Mouse (Mus musculus) CH12.LX (cell line): Measurements from ENCODE around the gene Dydc2.

Source experiments
- CHD2 ChIP-seq: IDR thresholded peaks from 2 replicates; pipeline ENCODE4 v1.6.1; 2011; ENCODE audit warnings: low read length, improper control_type of control experiment
- CTCF ChIP-seq, 2 experiments: IDR thresholded peaks in 1 of 2; conservative IDR thresholded peaks in 1 of 2; 2 replicates each; pipeline ENCODE4 v1.5.1; 2011 to 2012; ENCODE audit warnings: low read depth in 2 of 2, low read length in 2 of 2, improper control_type of control experiment in 1 of 2, inconsistent platforms in 1 of 2, mild to moderate bottlenecking in 1 of 2, moderate library complexity in 1 of 2
- EP300 ChIP-seq: IDR thresholded peaks from 2 replicates; pipeline ENCODE4 v1.6.1; 2011; ENCODE audit warnings: low read length, improper control_type of control experiment
- KAT2A ChIP-seq: IDR thresholded peaks from 2 replicates; pipeline ENCODE4 v1.6.1; 2012; ENCODE audit warnings: low read length, improper control_type of control experiment, inconsistent platforms; ENCODE audit not compliant: insufficient replicate concordance
- NRF1 ChIP-seq: IDR thresholded peaks from 2 replicates; pipeline ENCODE4 v1.6.1; 2014; ENCODE audit warnings: low read depth, mild to moderate bottlenecking, inconsistent platforms, low read length, improper control_type of control experiment, moderate library complexity
- POLR2A ChIP-seq: IDR thresholded peaks from 2 replicates; pipeline ENCODE4 v1.6.1; 2011; ENCODE audit warnings: low read depth, mild to moderate bottlenecking, improper control_type of control experiment, low read length
- POLR2AphosphoS2 ChIP-seq: IDR thresholded peaks from 2 replicates; pipeline ENCODE4 v1.6.1; 2011; ENCODE audit warnings: low read depth, low read length, improper control_type of control experiment
- SIN3A ChIP-seq: IDR thresholded peaks from 2 replicates; pipeline ENCODE4 v1.6.1; 2012; ENCODE audit warnings: low read length, improper control_type of control experiment, inconsistent platforms
- USF2 ChIP-seq: conservative IDR thresholded peaks from 2 replicates; pipeline ENCODE4 v1.6.1; 2011; ENCODE audit warnings: low read depth, low read length, improper control_type of control experiment
- ZMIZ1 ChIP-seq: IDR thresholded peaks from 2 replicates; pipeline ENCODE4 v1.6.1; 2012; ENCODE audit warnings: low read depth, mild to moderate bottlenecking, inconsistent platforms, low read length, improper control_type of control experiment
- ZNF384 ChIP-seq: IDR thresholded peaks from 2 replicates; pipeline ENCODE4 v1.6.1; 2012; ENCODE audit warnings: low read depth, low read length, improper control_type of control experiment, inconsistent platforms

- TF ChIP-seq CHD2 (no peak), CTCF (conservative IDR thresholded peaks at IDR 0.05 in 1 of 2, IDR thresholded peaks at IDR 0.05 in 1 of 2; ENCODE audit: low read depth in 2 of 2, low read length in 2 of 2) (no peak), ZMIZ1 (no peak), POLR2AphosphoS2 (no peak), POLR2A (no peak), NRF1 (no peak), ZNF384 (no peak), KAT2A (no peak), SIN3A (no peak), USF2 (no peak), EP300 (no peak)
Measured at GRCm38 (mm10) chr14:41000801-41001200, 68.2 kb downstream of the Dydc2 start.
